Mouse (Mus musculus): Measurements from ENCODE around the gene Atp6v1g1. TPM values are rescaled to one million over a fixed set of nuclear protein-coding genes. Genes with fewer than 3 reads are reported as not detected.
A peak's percentile ranks its signal among the peaks of the same experiment; 100 is the strongest.

Gene Atp6v1g1
- polyA plus RNA-seq, 1 experiment, result 154 TPM

DNA sequence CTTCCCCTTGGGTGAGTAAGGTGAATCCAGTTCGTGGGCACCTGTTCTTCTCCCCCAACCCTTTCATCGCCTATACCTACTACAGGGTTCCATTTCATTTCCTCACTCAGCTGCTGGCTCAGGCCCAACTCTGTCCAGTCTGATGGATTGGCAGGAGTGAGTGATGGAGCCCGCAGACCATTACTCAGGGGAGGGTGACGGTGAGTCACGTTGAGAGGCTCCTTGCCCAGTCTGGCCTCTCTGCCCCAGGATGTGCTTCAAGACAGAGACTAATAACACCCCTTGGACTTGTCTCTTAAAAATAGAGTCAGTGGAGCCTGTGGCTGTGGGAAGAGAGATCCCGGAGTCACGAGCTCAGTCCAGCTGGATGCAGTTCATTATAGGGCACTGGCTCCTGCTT is 14.2 kb upstream of the Atp6v1g1 start:
- TF ChIP-seq POLR2A (IDR thresholded peaks at IDR 0.05; ENCODE audit: borderline replicate concordance, insufficient read depth, low read length) (no peak), CTCF (IDR thresholded peaks at IDR 0.05; ENCODE audit: borderline replicate concordance, insufficient read depth, low read depth, low read length) (no peak)
- Histone ChIP-seq H3K4me3 (replicated peaks; ENCODE audit: insufficient read depth, low read depth, low read length) (no peak overlapping the region), H3K27ac (ENCODE audit: insufficient read depth, low read length) (no peak overlapping the region), H3K4me1 (ENCODE audit: control insufficient read depth, insufficient read depth, low read length) (no peaks in the 10 kb centered on the region), H3K27me3 (ENCODE audit: control insufficient read depth, insufficient read depth, low read length) (no peaks in the 10 kb centered on the region)
- WGBS, result 64% methylated on average over 7 of the region's 7 CpGs
- DNase-seq, result no peak

DNA sequence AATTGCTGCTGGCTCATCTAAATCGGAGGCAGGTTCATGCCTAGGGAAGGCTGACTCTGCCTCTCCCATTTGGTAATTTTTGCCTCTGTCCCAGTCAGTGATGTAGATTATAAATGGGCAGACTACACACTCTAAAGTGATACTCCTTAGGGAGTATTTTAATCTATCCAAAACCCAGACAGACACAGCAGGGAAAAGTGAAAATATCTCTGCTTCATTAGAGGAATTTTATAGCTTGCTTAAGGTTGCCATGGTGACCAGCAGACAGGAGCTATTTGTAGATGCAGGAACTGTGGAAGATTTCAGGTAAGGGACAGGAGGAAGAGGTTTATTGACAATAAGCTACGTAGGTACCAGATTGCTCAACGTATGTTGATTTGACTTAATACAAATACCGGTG is 7.0 kb upstream of the Atp6v1g1 start:
- DNase-seq, result no peak
- 85% methylated on average over 4 of the region's 4 CpGs for WGBS
- Histone ChIP-seq H3K4me1 (ENCODE audit: control insufficient read depth, insufficient read depth, low read length) (peaks cover 3% of the 10 kb centered on the region), H3K27me3 (ENCODE audit: control insufficient read depth, insufficient read depth, low read length) (no peaks in the 10 kb centered on the region), H3K27ac (ENCODE audit: insufficient read depth, low read length) (no peak overlapping the region), H3K4me3 (replicated peaks; ENCODE audit: insufficient read depth, low read depth, low read length) (no peak overlapping the region)
- TF ChIP-seq CTCF (IDR thresholded peaks at IDR 0.05; ENCODE audit: borderline replicate concordance, insufficient read depth, low read depth, low read length) (no peak), POLR2A (IDR thresholded peaks at IDR 0.05; ENCODE audit: borderline replicate concordance, insufficient read depth, low read length) (no peak)

DNA sequence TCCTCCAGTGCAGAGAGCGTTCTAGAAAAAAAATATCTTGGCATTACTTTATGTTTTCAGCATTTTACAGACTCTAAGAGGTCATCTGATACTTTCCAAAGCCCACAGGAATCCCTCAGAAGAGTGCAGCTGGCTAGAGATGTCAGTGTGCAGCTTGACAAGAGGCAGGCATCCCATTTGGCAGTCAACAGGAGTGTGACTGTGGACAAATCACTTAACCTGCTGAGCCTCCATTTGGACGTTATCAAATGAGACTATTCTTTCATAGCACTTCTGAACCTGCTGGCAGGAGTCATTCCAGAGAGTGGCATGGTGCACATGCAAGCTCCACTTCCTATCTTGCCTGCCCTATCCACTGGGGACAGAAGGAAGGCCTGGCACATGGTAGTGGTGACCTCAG is 2.4 kb upstream of the Atp6v1g1 start:
- Histone ChIP-seq H3K27me3 (ENCODE audit: control insufficient read depth, insufficient read depth, low read length) (no peaks in the 10 kb centered on the region), H3K4me1 (ENCODE audit: control insufficient read depth, insufficient read depth, low read length) (peaks cover 6% of the 10 kb centered on the region), H3K27ac (ENCODE audit: insufficient read depth, low read length) (no peak overlapping the region), H3K4me3 (replicated peaks; ENCODE audit: insufficient read depth, low read depth, low read length) (no peak overlapping the region)
- DNase-seq, result no peak
- TF ChIP-seq POLR2A (IDR thresholded peaks at IDR 0.05; ENCODE audit: borderline replicate concordance, insufficient read depth, low read length), result no peak
- TF ChIP-seq CTCF (IDR thresholded peaks at IDR 0.05; ENCODE audit: borderline replicate concordance, insufficient read depth, low read depth, low read length), result no peak
- 25% methylated on average over 2 of the region's 2 CpGs for WGBS

DNA sequence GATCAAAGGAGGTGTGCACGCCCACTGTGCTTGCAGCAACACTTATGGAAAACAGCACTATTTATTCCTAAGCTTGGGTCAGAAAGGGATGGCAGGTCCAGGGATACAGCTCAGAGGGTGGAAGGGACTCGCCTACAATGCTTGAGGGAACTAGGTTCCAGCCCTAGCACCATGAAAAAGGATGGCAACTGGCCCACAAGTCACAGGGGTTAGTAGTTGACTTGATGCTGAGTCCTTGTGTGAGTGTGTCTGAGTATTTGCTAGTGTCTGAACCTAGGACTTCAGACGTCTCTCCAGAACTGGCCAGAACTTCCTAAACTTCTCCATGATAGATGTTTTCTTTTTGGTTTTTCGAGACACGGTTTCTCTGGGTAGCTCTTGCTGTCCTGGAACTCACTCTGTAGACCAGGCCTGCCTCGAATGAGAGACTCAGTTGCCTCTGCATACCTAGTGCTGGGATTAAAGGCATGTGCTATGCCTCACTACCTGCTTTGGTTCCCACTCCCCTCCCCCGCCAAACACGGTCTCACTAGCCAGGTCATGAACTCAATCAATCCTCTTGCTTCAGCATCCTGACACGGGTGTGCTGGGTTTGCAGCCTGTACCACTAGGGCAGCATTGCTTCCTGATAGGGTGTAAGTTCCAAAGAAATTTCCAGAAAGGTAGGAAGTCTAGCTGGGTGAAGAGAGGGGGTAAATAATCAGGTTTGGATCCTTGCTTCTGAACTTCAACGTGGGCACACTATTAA is 652 bp upstream of the Atp6v1g1 start:
- 63% methylated on average over 10 of the region's 10 CpGs for WGBS
- H3K27ac ChIP-seq (ENCODE audit: insufficient read depth, low read length), result no peak overlapping the region; the same call in 1 of the 2 replicates
- TF ChIP-seq POLR2A (IDR thresholded peaks at IDR 0.05; ENCODE audit: borderline replicate concordance, insufficient read depth, low read length) (no peak), CTCF (IDR thresholded peaks at IDR 0.05; ENCODE audit: borderline replicate concordance, insufficient read depth, low read depth, low read length) (no peak)
- peaks cover 12% of the 10 kb centered on the region for H3K4me1 ChIP-seq (ENCODE audit: control insufficient read depth, insufficient read depth, low read length)
- H3K4me3 ChIP-seq (replicated peaks; ENCODE audit: insufficient read depth, low read depth, low read length), result peak overlapping the region; percentile 19
- peak; percentile 57 to 58 for DNase-seq
- no peaks in the 10 kb centered on the region for H3K27me3 ChIP-seq (ENCODE audit: control insufficient read depth, insufficient read depth, low read length)

DNA sequence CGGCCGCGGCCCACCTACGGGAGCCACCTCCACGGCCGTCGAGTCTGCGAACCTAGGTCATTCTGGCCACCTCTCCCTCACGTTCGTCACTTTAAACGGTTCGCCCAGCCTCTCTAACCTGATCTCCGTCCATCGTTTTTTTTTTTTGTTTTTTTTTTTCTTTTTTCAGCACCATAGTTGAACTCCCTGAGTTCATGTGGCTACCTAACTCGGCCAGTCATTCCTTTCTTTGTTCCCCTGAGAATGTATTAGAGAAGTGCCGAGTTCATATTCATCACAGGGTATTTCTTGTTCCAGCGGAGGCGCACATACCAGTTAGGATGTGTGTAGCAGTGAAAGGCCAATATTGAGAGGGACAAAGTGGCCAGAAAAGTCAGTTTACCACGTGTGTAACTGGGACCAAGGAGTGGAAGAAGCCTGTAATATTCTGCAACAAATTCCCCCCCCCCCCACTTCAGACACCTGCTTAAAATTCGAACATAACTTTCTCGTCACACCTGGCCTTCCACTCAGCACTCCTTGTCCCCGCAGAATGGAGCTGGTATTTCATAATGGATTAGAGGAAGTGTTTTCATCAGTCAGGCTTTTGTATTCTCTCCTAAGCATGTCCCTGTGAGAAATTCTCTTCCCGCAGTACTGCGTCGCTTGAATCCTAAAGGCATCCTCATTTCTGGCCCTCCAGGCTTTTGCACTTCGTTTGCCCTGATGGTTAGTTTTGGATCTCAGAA is 823 bp downstream of the Atp6v1g1 start:
- H3K27ac ChIP-seq (ENCODE audit: insufficient read depth, low read length), result peak overlapping the region; percentile 63
- peak overlapping the region; percentile 87 for H3K4me3 ChIP-seq (replicated peaks; ENCODE audit: insufficient read depth, low read depth, low read length)
- H3K4me1 ChIP-seq (ENCODE audit: control insufficient read depth, insufficient read depth, low read length), result peaks cover 12% of the 10 kb centered on the region
- no peak for TF ChIP-seq CTCF (IDR thresholded peaks at IDR 0.05; ENCODE audit: borderline replicate concordance, insufficient read depth, low read depth, low read length)
- TF ChIP-seq POLR2A (IDR thresholded peaks at IDR 0.05; ENCODE audit: borderline replicate concordance, insufficient read depth, low read length), result no peak
- peak in 1 of 2 experiments; percentile 15 for DNase-seq
- H3K27me3 ChIP-seq (ENCODE audit: control insufficient read depth, insufficient read depth, low read length), result no peaks in the 10 kb centered on the region
- 10% methylated on average over 26 of the region's 26 CpGs for WGBS

DNA sequence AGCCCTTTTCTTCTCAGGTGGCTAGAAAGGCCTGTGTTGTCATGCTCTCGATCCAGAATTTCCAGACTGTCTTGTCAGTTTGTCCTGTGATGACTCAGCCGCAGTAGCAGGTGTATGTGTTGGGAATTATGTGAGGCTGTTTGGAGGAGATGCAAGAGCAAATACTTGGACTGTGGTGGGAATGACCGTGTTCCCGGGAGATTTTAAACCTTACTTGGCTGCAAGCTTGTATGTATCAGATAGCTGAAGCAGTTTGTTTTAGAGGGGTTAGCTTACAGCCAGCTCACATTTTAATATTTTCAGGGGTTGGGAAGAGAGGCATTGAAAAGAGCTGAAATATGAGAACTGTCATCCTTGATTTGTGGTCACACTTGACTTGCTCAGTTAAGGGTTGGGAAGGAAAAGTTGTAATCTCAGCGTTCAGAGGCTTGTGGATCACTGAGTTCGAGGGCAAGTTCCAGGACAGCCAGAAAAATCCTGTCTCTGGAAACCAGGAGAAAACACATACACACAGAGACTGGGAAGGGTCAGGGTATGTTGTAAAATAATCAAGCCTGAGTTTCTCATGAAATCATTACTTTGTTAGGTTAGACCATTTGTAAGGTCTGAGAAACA is 2.0 kb downstream of the Atp6v1g1 start:
- no peak for DNase-seq
- H3K4me1 ChIP-seq (ENCODE audit: control insufficient read depth, insufficient read depth, low read length), result peaks cover 12% of the 10 kb centered on the region
- TF ChIP-seq POLR2A (IDR thresholded peaks at IDR 0.05; ENCODE audit: borderline replicate concordance, insufficient read depth, low read length), result no peak
- no peak for TF ChIP-seq CTCF (IDR thresholded peaks at IDR 0.05; ENCODE audit: borderline replicate concordance, insufficient read depth, low read depth, low read length)
- no peaks in the 10 kb centered on the region for H3K27me3 ChIP-seq (ENCODE audit: control insufficient read depth, insufficient read depth, low read length)
- H3K27ac ChIP-seq (ENCODE audit: insufficient read depth, low read length), result no peak overlapping the region
- 57% methylated on average over 6 of the region's 6 CpGs for WGBS
- no peak overlapping the region for H3K4me3 ChIP-seq (replicated peaks; ENCODE audit: insufficient read depth, low read depth, low read length)

DNA sequence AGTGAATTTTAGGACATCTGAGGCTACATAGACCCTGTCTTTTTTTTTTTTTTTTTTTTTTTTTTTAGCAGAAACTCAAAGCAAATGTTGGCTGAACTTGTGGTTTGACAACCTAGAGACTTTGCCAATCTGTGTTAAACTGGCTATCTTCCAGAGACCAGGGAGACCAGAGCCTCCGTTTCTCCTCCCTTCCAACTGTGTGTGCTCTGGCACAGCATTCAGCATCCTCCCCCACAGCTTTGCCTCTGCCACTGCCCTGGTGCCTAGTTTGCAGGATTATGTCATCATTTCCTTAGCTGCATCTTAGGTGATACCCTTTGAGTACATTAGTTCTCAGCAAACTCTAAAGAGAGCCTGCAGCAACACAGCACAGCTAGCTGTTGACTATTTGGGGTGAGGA is 3.2 kb downstream of the Atp6v1g1 start:
- Histone ChIP-seq H3K4me1 (ENCODE audit: control insufficient read depth, insufficient read depth, low read length) (peaks cover 10% of the 10 kb centered on the region), H3K27ac (ENCODE audit: insufficient read depth, low read length) (no peak overlapping the region), H3K27me3 (ENCODE audit: control insufficient read depth, insufficient read depth, low read length) (no peaks in the 10 kb centered on the region), H3K4me3 (replicated peaks; ENCODE audit: insufficient read depth, low read depth, low read length) (no peak overlapping the region)
- peak; percentile 15 to 47 for DNase-seq
- TF ChIP-seq POLR2A (IDR thresholded peaks at IDR 0.05; ENCODE audit: borderline replicate concordance, insufficient read depth, low read length) (no peak), CTCF (IDR thresholded peaks at IDR 0.05; ENCODE audit: borderline replicate concordance, insufficient read depth, low read depth, low read length) (no peak)
- WGBS, result 5% methylated on average over 1 of the region's 1 CpGs

All from cerebellum, adult 2 months (tissue).